Mouse (Mus musculus) layer of hippocampus, adult 18-20 months (tissue): Measurements from ENCODE around the gene Gm13695. TPM values are rescaled to one million over a fixed set of nuclear protein-coding genes. Genes with fewer than 3 reads are reported as not detected.
"Not testable (repeated sequence)": the region's sequence is repeated elsewhere in the genome, so short reads cannot be mapped to it uniquely, and the experiment has no call there.

ENCODE experiments used
- DNase-seq, 2 experiments: peaks; one replicate each; pipeline ENCODE4 v3.0.0; 2022; ENCODE audit warnings: low spot score in 2 of 2
- long read RNA-seq: library from polyadenylated mRNA; stranded (forward); transcript quantifications from one replicate; pipeline ENCODE4 v2.0.0, GENCODE M21; 2021
- total RNA-seq, 2 experiments: library from RNA; stranded (reverse); gene quantifications; 2 replicates each; pipeline ENCODE4 v1.2.3; 2021

Gene Gm13695
- 1 to 10 TPM in 1 of 2 experiments, not detected in 1; 1.6 TPM for total RNA-seq
- long read RNA-seq: 0 reads

DNA sequence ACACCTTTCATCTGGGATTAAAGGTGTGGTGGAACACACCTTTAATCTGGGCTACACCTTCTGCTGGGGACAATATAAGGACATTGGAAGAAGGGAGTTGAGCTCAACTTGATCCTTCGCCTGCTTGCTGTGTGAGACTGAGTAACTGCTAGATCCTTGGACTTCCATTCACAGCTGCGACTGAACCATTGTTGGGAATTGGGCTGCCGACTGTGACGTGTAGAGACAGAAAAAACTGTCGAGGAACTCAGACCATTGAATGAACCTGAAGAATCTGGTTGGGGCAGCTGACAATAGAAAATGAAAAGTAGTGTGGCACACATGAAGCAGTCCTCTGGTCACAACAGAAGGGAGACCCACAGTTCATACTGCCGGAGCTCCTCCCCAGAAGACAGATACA is at the start of gene Gm13695:
TSS of gene Gm13695 (plus strand) at position 301 of the 400 bp plus-strand sequence.
- not testable (repeated sequence) for DNase-seq

DNA sequence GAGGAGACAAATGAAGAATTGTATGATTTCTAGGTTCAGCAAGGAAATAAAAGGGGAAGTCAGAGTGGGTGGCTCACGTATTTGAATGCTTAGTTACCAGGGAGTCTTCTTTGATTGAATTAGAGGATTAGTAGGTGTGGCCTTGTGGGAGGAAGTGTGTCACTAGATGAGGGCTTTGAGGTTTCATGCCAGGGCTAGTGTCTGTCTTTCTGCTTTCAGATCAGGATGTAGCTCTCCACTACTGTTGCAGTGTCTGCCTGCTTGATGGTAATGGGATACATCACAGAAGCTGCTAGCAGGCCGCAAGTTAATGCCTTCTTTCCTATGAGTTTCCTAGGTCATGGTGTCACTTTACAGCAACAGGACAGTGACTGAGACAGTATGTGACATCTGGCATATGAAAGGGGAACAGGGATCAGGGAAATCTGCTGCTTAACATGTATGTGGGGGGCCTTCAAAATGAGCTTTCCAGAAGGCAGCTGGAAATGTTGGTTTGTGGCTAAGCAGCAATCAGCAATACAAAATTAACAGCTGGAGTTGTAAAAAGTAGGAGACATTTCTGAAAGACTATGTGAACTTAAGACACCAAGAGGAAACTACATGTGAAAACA is 37.5 kb upstream of the Gm13695 start:
- no peak for DNase-seq

- peak; percentile 89 to 94 for DNase-seq
These were observed 26.2 kb upstream of the Gm13695 start, which contains the start of gene Zswim2 for GRCm38 (mm10) chr2:83940931-83941361. Gene Zswim2 (minus strand): TSS chr2:83941228.

GRCm38 (mm10) chr2:83941378-83941777 is 25.7 kb upstream of the Gm13695 start:
- no peak for DNase-seq

- DNase-seq: no peak
These were observed 25.3 kb upstream of the Gm13695 start for GRCm38 (mm10) chr2:83941792-83942191.

- not testable (repeated sequence) for DNase-seq
These were observed 11.7 kb upstream of the Gm13695 start, which contains the start of gene Gm13698 for GRCm38 (mm10) chr2:83955393-83955792. Gene Gm13698 (plus strand): TSS chr2:83955693.

GRCm38 (mm10) chr2:83961203-83961602 is 5.9 kb upstream of the Gm13695 start, which contains the start of gene Gm13693:
Gene Gm13693 (plus strand): TSS chr2:83961503.
- not testable (repeated sequence) for DNase-seq

DNA sequence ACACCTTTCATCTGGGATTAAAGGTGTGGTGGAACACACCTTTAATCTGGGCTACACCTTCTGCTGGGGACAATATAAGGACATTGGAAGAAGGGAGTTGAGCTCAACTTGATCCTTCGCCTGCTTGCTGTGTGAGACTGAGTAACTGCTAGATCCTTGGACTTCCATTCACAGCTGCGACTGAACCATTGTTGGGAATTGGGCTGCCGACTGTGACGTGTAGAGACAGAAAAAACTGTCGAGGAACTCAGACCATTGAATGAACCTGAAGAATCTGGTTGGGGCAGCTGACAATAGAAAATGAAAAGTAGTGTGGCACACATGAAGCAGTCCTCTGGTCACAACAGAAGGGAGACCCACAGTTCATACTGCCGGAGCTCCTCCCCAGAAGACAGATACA is 5.7 kb downstream of the Gm13695 start, which contains the start of gene Gm13696:
TSS of gene Gm13696 (plus strand) at position 301 of the 400 bp plus-strand sequence.
- DNase-seq: not testable (repeated sequence)

DNA sequence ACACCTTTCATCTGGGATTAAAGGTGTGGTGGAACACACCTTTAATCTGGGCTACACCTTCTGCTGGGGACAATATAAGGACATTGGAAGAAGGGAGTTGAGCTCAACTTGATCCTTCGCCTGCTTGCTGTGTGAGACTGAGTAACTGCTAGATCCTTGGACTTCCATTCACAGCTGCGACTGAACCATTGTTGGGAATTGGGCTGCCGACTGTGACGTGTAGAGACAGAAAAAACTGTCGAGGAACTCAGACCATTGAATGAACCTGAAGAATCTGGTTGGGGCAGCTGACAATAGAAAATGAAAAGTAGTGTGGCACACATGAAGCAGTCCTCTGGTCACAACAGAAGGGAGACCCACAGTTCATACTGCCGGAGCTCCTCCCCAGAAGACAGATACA is 11.5 kb downstream of the Gm13695 start, which contains the start of gene Gm13694:
TSS of gene Gm13694 (plus strand) at position 301 of the 400 bp plus-strand sequence.
- DNase-seq: not testable (repeated sequence)

DNA sequence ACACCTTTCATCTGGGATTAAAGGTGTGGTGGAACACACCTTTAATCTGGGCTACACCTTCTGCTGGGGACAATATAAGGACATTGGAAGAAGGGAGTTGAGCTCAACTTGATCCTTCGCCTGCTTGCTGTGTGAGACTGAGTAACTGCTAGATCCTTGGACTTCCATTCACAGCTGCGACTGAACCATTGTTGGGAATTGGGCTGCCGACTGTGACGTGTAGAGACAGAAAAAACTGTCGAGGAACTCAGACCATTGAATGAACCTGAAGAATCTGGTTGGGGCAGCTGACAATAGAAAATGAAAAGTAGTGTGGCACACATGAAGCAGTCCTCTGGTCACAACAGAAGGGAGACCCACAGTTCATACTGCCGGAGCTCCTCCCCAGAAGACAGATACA is 17.3 kb downstream of the Gm13695 start, which contains the start of gene Gm13697:
TSS of gene Gm13697 (plus strand) at position 301 of the 400 bp plus-strand sequence.
- DNase-seq: not testable (repeated sequence)

GRCm38 (mm10) chr2:83990253-83990652 is 23.1 kb downstream of the Gm13695 start, which contains the start of gene Gm13691:
Gene Gm13691 (plus strand): TSS chr2:83990553.
- DNase-seq: not testable (repeated sequence)

DNA sequence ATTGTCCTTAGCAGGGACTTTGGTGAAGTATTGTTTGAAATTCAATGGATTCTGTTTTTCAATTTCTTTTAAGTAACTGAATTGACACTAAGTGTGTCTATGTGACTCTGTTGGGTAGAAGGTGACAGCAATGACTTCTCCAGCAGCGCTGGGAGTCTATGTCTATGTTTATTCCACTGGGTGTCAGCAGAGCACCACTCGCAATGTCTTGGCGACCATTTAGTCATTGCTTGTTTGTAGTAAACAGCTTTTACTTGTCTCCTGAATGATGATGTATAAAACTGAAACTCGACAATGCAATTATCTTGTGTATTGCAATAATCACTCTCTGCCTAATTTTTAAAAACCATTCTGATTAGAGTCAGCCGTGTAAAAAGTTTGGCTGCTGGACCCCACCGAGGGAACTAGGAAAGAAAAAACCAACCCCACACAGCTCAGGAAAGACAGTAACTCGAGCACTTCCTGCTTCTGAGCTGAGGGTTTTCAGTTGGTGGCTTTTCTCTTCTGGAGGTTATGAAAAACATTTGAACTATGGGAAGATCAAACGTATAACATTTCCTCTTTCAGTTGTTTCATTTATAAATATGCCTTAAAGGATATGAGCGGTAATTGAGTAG is 26.6 kb downstream of the Gm13695 start:
- DNase-seq: peak in 1 of 2 experiments; percentile 8

DNA sequence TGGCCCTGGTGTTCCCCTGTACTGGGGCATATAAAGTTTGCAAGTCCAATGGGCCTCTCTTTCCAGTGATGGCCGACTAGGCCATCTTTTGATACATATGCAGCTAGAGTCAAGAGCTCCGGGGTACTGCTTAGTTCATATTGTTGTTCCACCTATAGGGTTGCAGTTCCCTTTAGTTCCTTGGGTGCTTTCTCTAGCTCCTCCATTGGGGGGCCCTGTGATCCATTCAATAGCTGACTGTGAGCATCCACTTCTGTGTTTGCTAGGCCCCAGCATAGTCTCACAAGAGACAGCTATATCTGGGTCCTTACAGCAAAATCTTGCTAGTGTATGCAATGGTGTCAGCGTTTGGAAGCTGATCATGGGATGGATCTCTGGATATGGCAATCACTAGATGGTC is 27.4 kb downstream of the Gm13695 start:
- not testable (repeated sequence) for DNase-seq

DNA sequence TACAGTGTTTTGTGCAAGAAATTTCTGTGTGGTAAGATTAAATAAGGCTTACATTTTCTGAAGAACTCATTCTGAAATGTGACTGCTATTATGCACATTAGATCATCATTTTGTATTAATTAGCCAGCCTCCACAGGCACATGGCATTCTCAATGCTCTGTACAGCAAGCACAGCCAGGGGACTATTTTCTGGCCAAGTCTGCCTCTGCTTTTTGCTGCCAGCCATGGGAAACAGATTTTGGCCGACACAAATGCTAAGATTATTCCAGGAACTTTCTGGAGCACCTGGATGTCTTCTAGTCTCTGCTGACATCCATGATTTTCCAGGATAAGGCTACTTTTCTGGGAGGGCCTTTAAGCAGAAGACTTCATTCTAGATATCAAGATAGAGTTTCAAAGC is 41.8 kb downstream of the Gm13695 start:
- DNase-seq: peak; percentile 56 to 83

- no peak for DNase-seq
These were observed 42.7 kb downstream of the Gm13695 start for GRCm38 (mm10) chr2:84009818-84010217.

DNA sequence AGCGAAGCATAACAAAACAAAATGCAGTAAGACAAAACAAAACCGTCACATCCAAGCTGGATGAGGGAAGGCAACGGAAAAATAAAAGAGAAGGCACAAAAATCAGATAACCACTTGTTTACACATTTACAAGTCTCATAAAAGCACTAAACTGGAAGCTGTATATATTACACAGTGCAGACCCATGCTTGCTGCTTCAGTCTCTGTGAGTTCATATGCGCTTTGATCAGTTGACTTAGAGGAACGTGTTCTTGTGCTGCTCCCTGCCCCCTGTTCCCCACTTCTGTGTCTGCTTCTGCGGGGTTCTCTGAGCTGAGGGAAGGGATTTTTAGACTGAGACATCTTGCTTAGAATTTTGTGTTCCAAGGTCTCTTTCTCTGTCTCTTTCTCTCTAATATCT is 47.5 kb downstream of the Gm13695 start:
- no peak for DNase-seq

- DNase-seq: not testable (repeated sequence)
These were observed 49.2 kb downstream of the Gm13695 start for GRCm38 (mm10) chr2:84016291-84016690.

DNA sequence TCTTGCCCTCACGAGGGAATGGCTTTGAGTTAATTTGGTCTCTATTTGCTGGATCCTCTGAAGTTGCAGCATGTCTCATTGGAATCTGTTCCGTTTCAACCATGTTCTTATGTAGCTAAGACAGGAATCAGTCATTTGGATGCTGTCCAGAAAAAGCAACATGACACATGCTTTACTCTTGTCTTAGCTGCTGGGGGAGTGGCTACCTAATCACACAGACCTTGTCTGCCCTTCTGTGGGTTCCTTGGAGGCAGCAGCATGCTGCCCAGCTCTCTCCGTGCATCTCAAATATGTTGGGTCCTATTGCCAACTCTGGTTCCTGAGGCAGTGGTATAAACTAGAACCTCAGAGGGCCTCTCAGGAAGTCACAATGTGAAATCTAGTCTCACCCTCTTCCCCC is 51.2 kb downstream of the Gm13695 start:
- DNase-seq: no peak
